Mouse (Mus musculus) stomach, postnatal 0 days (tissue): ENCODE measurements around the gene Sh3glb2. TPM values are rescaled to one million over a fixed set of nuclear protein-coding genes. Genes with fewer than 3 reads are reported as not detected.

Experiments used
- ATAC-seq: fragments of 200-750 bp; cut with Nextera tagmentation; 2 replicates; pipeline ENCODE4 v1.8.0; 2017; ENCODE audit not compliant: low FRiP score, low TSS enrichment
- DNase-seq: peaks from one replicate; pipeline ENCODE4 v3.0.0-alpha.2; 2016; ENCODE audit warnings: low spot score
- H3K27ac ChIP-seq: fragments of 300-500 bp; sonication (generic); replicated peaks from 2 replicates; pipeline ENCODE4 v1.5.1; 2014; ENCODE audit warnings: mild to moderate bottlenecking, control low read depth
- H3K27me3 ChIP-seq: fragments of 300-500 bp; sonication (generic); 2 replicates; pipeline ENCODE4 v1.6.1; 2014; ENCODE audit warnings: low read length; ENCODE audit not compliant: control insufficient read depth, insufficient read depth
- H3K36me3 ChIP-seq: fragments of 300-500 bp; sonication (generic); 2 replicates; pipeline ENCODE4 v1.6.1; 2014; ENCODE audit warnings: low read length, mixed read lengths; ENCODE audit not compliant: control insufficient read depth, insufficient read depth
- H3K4me1 ChIP-seq: fragments of 300-500 bp; sonication (generic); replicated peaks from 2 replicates; pipeline ENCODE4 v1.6.1; 2014; ENCODE audit warnings: antibody characterized with exemption; ENCODE audit not compliant: control insufficient read depth, insufficient read depth
- H3K4me2 ChIP-seq: fragments of 300-500 bp; sonication (generic); replicated peaks from 2 replicates; pipeline ENCODE4 v1.6.1; 2014; ENCODE audit warnings: low read depth, mild to moderate bottlenecking, control low read depth, moderate library complexity
- H3K4me3 ChIP-seq: fragments of 300-500 bp; sonication (generic); 2 replicates; pipeline ENCODE4 v1.5.1; 2014; ENCODE audit warnings: low read depth, low read length, control low read depth
- H3K9ac ChIP-seq: fragments of 300-500 bp; sonication (generic); 2 replicates; pipeline ENCODE4 v1.6.1; 2014; ENCODE audit warnings: mild to moderate bottlenecking, low read length, control low read depth, mixed read lengths
- H3K9me3 ChIP-seq: fragments of 300-500 bp; sonication (generic); 2 replicates; pipeline ENCODE4 v1.6.1; 2016; ENCODE audit warnings: low read length; ENCODE audit not compliant: control insufficient read depth
- CTCF ChIP-seq: IDR thresholded peaks from 2 replicates; pipeline ENCODE4 v1.5.1; 2016; ENCODE audit warnings: antibody characterized with exemption, low read depth, mild to moderate bottlenecking, moderate library complexity
- EP300 ChIP-seq: optimal IDR thresholded peaks from 2 replicates; pipeline ENCODE3; 2016; ENCODE audit warnings: antibody characterized with exemption
- WGBS: fragments of 180-500 bp; shearing (Covaris S2); extraction: QIAGEN DNeasy Blood & Tissue Kit; methylation state at CpG from one replicate; pipeline ENCODE4 v1.1.7; 2014; 5-methylcytosine and 5-hydroxymethylcytosine counted together
- polyA plus RNA-seq: library from polyadenylated mRNA; unstranded; fragments of >200 nt; fragmentation: Nextera tagmentation; extraction: Ambion mirVana; gene quantifications from 2 replicates; pipeline ENCODE4 v1.2.1, GENCODE M21; 2015

Sh3glb2 gene
- polyA plus RNA-seq: 84.9 and 102 TPM in 2 replicates

DNA sequence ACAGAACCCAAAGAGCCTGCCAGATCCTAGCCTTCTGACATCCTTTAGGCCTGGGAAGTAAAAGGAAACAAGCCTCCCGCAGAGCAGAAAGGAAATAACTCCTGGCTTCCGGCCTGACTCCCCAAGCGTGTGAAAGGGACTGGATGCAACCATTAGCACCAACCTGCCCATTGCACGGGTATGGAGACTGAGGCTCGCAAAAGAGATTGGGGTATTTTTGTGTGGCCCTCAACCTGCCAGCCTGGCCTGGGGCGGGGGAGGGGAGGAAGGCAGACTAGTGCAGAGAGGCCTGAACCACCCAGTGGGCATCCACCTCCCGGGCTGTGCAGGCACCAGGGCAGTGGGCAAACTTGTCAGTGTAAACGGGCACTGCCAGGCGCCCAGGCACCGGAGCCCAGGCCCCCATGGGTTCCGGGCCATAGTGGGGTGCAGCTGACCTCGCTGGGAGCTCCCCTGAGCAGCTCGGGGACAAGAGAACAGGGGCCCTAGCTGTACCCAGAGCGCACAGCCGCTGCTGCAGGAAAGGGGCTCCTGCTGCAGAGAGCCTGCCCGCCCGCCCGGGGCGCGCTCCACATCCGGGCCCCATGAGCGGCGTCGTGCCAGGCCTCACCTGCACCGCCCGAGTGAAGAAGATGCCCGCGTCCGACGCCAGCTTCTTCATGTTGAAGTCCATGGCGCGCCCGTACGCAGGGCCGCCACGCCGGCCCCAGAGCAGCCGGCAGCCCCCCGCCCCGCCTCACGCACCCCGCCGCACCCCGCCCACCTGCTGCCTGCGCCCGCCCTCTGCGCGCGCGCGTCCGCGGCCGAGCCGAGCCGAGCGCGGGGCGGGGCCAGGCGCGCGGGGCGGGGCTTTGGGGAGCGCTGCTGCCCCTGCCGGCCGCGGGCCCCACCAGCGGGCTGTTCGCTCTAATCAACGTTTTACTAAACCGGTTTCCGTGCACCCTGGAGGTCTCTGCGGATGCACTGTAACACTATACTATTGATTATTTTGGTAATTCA is at the start of gene Sh3glb2:
Sh3glb2 (minus strand) TSS at position 805 of the 999 bp plus-strand sequence.
- TF ChIP-seq EP300 (no peak), CTCF (peak; percentile 56)
- no peaks in the 10 kb centered on the region for H3K9me3 ChIP-seq
- peak within 1 kb of the TSS; percentile 89 for H3K27ac ChIP-seq
- 2% methylated on average over 58 of the region's 73 CpGs for WGBS
- H3K4me1 ChIP-seq: peaks cover 13% of the 10 kb centered on the region
- H3K36me3 ChIP-seq: no peaks in the 10 kb centered on the region
- H3K4me3 ChIP-seq: peak within 1 kb of the TSS; percentile 81
- H3K27me3 ChIP-seq: no peaks in the 10 kb centered on the region
- DNase-seq (peak; percentile 90), ATAC-seq (peak; percentile 64)
- H3K4me2 ChIP-seq: peak within 1 kb of the TSS; percentile 93
- H3K9ac ChIP-seq: peak within 1 kb of the TSS; percentile 76

GRCm38 (mm10) chr2:30408452-30409100 is 49.4 kb upstream of the Sh3glb2 start:
- Histone ChIP-seq H3K9me3 (no peaks in the 10 kb centered on the region), H3K4me1 (no peaks in the 10 kb centered on the region), H3K27ac (no peak overlapping the region), H3K4me3 (no peak overlapping the region), H3K27me3 (no peaks in the 10 kb centered on the region), H3K9ac (no peak overlapping the region), H3K4me2 (no peak overlapping the region), H3K36me3 (peaks cover 6% of the 10 kb centered on the region; the same call in 1 of the 2 replicates)
- TF ChIP-seq CTCF: no peak
- no peak for TF ChIP-seq EP300
- 79% methylated on average over 8 of the region's 8 CpGs for WGBS
- ATAC-seq (no peak), DNase-seq (no peak)

DNA sequence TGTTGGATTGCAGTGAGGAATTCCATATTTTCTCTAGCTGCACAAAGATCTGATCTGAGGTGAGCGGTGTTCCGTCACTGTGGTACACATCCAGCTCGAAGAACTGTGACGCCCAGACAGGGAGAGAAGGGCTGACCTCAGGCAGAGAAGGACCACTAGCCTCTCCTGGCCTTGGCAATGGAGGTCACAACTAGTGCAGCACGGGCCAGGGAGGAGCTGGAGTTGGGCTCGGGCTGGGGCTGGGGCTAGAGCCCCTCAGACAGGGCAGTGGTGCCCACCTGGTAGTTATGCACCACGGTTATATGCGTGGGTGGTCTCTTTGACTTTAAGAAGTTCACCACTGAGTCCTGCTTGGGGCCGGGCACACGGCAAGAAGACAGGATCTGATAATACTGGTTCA is 48.6 kb upstream of the Sh3glb2 start:
- Histone ChIP-seq H3K36me3 (peaks cover 9% of the 10 kb centered on the region), H3K4me2 (no peak overlapping the region), H3K9me3 (no peaks in the 10 kb centered on the region), H3K4me3 (no peak overlapping the region), H3K27ac (no peak overlapping the region), H3K27me3 (no peaks in the 10 kb centered on the region), H3K4me1 (no peaks in the 10 kb centered on the region), H3K9ac (no peak overlapping the region)
- no peak for DNase-seq
- no peak for ATAC-seq
- no peak for TF ChIP-seq EP300
- TF ChIP-seq CTCF: no peak
- WGBS: 91% methylated on average over 10 of the region's 10 CpGs

DNA sequence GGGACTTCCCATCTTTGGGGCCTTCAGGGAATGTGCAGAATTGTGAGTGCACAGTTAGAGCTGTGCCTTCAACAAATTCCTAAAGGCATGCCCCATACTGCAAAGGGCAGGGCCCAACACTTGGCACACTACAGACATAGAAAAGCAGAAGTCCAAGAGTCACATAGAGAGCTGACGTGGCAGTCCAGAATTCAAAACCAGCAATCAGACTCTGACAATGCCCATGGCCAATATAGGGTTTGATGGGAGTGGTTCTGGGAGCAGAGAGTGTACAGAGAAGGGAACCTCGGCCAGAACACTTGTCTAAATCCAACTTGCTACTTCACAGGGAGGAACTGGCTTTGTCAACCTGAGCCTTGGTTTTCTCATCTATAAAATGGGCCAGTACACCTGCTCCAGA is 48.1 kb upstream of the Sh3glb2 start:
- 86% methylated on average over 2 of the region's 2 CpGs for WGBS

GRCm38 (mm10) chr2:30403870-30404269 is 44.7 kb upstream of the Sh3glb2 start:
- WGBS: 75% methylated on average over 1 of the region's 1 CpGs
- no peak for TF ChIP-seq CTCF
- TF ChIP-seq EP300: no peak
- Histone ChIP-seq H3K9ac (no peak overlapping the region), H3K4me3 (no peak overlapping the region), H3K4me1 (no peaks in the 10 kb centered on the region), H3K27me3 (no peaks in the 10 kb centered on the region), H3K4me2 (no peak overlapping the region), H3K9me3 (no peaks in the 10 kb centered on the region), H3K36me3 (peaks cover 13% of the 10 kb centered on the region), H3K27ac (no peak overlapping the region)
- no peak for ATAC-seq
- DNase-seq: no peak

More for the DNA sequence above, 48.1 kb upstream of the Sh3glb2 start:
- DNase-seq (no peak), ATAC-seq (no peak)
- Histone ChIP-seq H3K36me3 (peaks cover 9% of the 10 kb centered on the region), H3K27ac (no peak overlapping the region), H3K9me3 (no peaks in the 10 kb centered on the region), H3K4me1 (no peaks in the 10 kb centered on the region), H3K4me2 (no peak overlapping the region), H3K9ac (no peak overlapping the region), H3K4me3 (no peak overlapping the region), H3K27me3 (no peaks in the 10 kb centered on the region)
- TF ChIP-seq CTCF (no peak), EP300 (no peak)
